Mouse (Mus musculus): Measurements from ENCODE around the gene Nudt12. TPM values are rescaled to one million over a fixed set of nuclear protein-coding genes. Genes with fewer than 3 reads are reported as not detected.

The Nudt12 gene
- 0.24 and 1.5 TPM in 2 replicates for polyA plus RNA-seq (2012; ENCODE audit: low replicate concordance)

GRCm38 (mm10) chr17:59013091-59013459 lies at the start of gene Nudt12:
Gene Nudt12, minus strand, starts transcription at chr17:59013372.

GRCm38 (mm10) chr17:58991275-58991674 lies 21.9 kb downstream of the Nudt12 start, which contains the start of gene Pdzph1:
Gene Pdzph1, minus strand, starts transcription at chr17:58991375.

Other genes with a start within 250 kb of the Nudt12 start
- not detected in 2 replicates for gene Pdzph1, start 22.0 kb downstream of the Nudt12 start, polyA plus RNA-seq (2012; ENCODE audit: low replicate concordance)

Data from leukemia stem cell, adult 10-12 weeks (primary cell).